Comparison of ENCODE assay signal across 19 mouse cellular contexts in genomic region chr19:31590701-31591100, GRCm38 (mm10).
DNase-seq lines count a peak whose midpoint lies in the region; ATAC-seq and TF ChIP-seq lines count a peak whose summit lies in the region.
"Had no signal": no experiment of that assay in that cellular context is flagged by ENCODE, and none has a peak within 500 bp of the region (broad histone marks: within the 10 kb centered on the region; RNA-seq: fewer than 3 reads in every experiment).

No protein-coding gene starts in this region.

- H3K36me3 ChIP-seq in midbrain, embryonic 11.5 days (ENCODE audit: control insufficient read depth, insufficient read depth, low read length): no peaks in the 10 kb centered on the region
- H3K36me3 ChIP-seq: G1E had no signal

- WGBS in midbrain, embryonic 11.5 days: 83% methylated on average over 5 of the region's 5 CpGs
- WGBS in cerebellum, adult 2 months: 83% methylated on average over 5 of the region's 5 CpGs

- no peak overlapping the region for H3K27ac ChIP-seq in midbrain, embryonic 11.5 days (ENCODE audit: low read depth, low read length)
- no peak overlapping the region for H3K27ac ChIP-seq in cerebellum, adult 2 months (ENCODE audit: insufficient read depth, low read length)

- TF ChIP-seq POLR2A in cerebellum, adult 2 months (IDR thresholded peaks at IDR 0.05; ENCODE audit: borderline replicate concordance, insufficient read depth, low read length): no peak

- H3K4me1 ChIP-seq in midbrain, embryonic 11.5 days (ENCODE audit: control insufficient read depth, insufficient read depth, low read length): no peaks in the 10 kb centered on the region
- H3K4me1 ChIP-seq in cerebellum, adult 2 months (ENCODE audit: control insufficient read depth, insufficient read depth, low read length): no peaks in the 10 kb centered on the region

- ATAC-seq in midbrain, embryonic 11.5 days (ENCODE audit: low FRiP score): no peak
- ATAC-seq: activated CD4-positive, CD25-positive, alpha-beta regulatory T cell, adult 4 months; CD4-positive, CD25-positive, alpha-beta regulatory T cell, adult 4 months; Patski had no signal

- no peak for TF ChIP-seq CTCF in cerebellum, adult 2 months (IDR thresholded peaks at IDR 0.05; ENCODE audit: borderline replicate concordance, insufficient read depth, low read depth, low read length)

- no peak overlapping the region for H3K4me3 ChIP-seq in midbrain, embryonic 11.5 days (ENCODE audit: low read depth, low read length)
- no peak overlapping the region for H3K4me3 ChIP-seq in cerebellum, adult 2 months (replicated peaks; ENCODE audit: insufficient read depth, low read depth, low read length)

- H3K27me3 ChIP-seq in midbrain, embryonic 11.5 days (ENCODE audit: control insufficient read depth, insufficient read depth, low read length): no peaks in the 10 kb centered on the region
- H3K27me3 ChIP-seq in cerebellum, adult 2 months (ENCODE audit: control insufficient read depth, insufficient read depth, low read length): no peaks in the 10 kb centered on the region
- H3K27me3 ChIP-seq: CH12.LX had no signal

- no peak overlapping the region for H3K4me2 ChIP-seq in midbrain, embryonic 11.5 days

- peak; percentile 69 for DNase-seq in retina, embryonic 14.5 days (ENCODE audit: low spot score)
- peak; percentile 56 for DNase-seq in retina, postnatal 1 day
- DNase-seq in midbrain, embryonic 11.5 days (ENCODE audit: low spot score, missing footprints): no peak
- no peak for DNase-seq in cerebellum, adult 2 months
- DNase-seq: adrenal gland, adult 2 months; adrenal gland, adult 8-10 months; adrenal gland, postnatal 10 days; adrenal gland, postnatal 14 days; adrenal gland, postnatal 25 days; adrenal gland, postnatal 36 days; B cell, adult 2 months; cerebellum, adult 11 months; cerebellum, adult 11-12 months; cerebellum, adult 18-20 months had no signal

- no peak overlapping the region for H3K9ac ChIP-seq in midbrain, embryonic 11.5 days (ENCODE audit: low read length)

- H3K9me3 ChIP-seq in midbrain, embryonic 11.5 days (ENCODE audit: control insufficient read depth, low read length): no peaks in the 10 kb centered on the region
- H3K9me3 ChIP-seq: G1E had no signal

Comparison
In these comparisons a context has a peak if more than half of its experiments do, and no peak if none do; other contexts are left out.
1. DNase-seq: peak in retina, embryonic 14.5 days (single experiment) and retina, postnatal 1 day (single experiment); none in midbrain, embryonic 11.5 days (single experiment) and cerebellum, adult 2 months (0 of 2).